Mouse (Mus musculus) myocyte (in vitro differentiated cells): ENCODE data around the gene Mysm1.

Source experiments
- CEBPB ChIP-seq: IDR thresholded peaks from 2 replicates; pipeline ENCODE4 v1.6.1; 2011; ENCODE audit warnings: mild to moderate bottlenecking, moderate library complexity; ENCODE audit not compliant: poor library complexity, insufficient read depth, severe bottlenecking
- E2F4 ChIP-seq: IDR thresholded peaks from one replicate; pipeline ENCODE4 v1.6.1; 2011; ENCODE audit warnings: mild to moderate bottlenecking, control low read depth, moderate library complexity; ENCODE audit not compliant: insufficient read depth
- MAX ChIP-seq: IDR thresholded peaks from one replicate; pipeline ENCODE4 v1.6.1; 2011; ENCODE audit warnings: low read depth, mild to moderate bottlenecking, control low read depth
- MYOD1 ChIP-seq, 3 experiments: IDR thresholded peaks; one replicate each; pipeline ENCODE4 v1.6.1; 2011; ENCODE audit warnings: control low read depth in 2 of 3, low read depth in 2 of 3, mild to moderate bottlenecking in 2 of 3, moderate library complexity in 1 of 3; ENCODE audit not compliant: insufficient read length in 2 of 3, control insufficient read depth in 1 of 3
- MYOG ChIP-seq, 3 experiments: IDR thresholded peaks; one replicate each; pipeline ENCODE4 v1.6.1; 2011; ENCODE audit warnings: control low read depth in 2 of 3, low read depth in 2 of 3, mild to moderate bottlenecking in 2 of 3; ENCODE audit not compliant: insufficient read length in 2 of 3, control insufficient read depth in 1 of 3, insufficient read depth in 1 of 3
- POLR2A ChIP-seq: IDR thresholded peaks from one replicate; pipeline ENCODE4 v1.6.1; 2011; ENCODE audit warnings: low read depth, mild to moderate bottlenecking, control low read depth, moderate library complexity; ENCODE audit not compliant: insufficient read length
- POLR2AphosphoS2 ChIP-seq: IDR thresholded peaks from one replicate; pipeline ENCODE4 v1.6.1; 2011; ENCODE audit warnings: low read depth, control low read depth; ENCODE audit not compliant: insufficient read length
- REST ChIP-seq: IDR thresholded peaks from one replicate; pipeline ENCODE4 v1.6.1; 2011; ENCODE audit warnings: mild to moderate bottlenecking, control low read depth, moderate library complexity; ENCODE audit not compliant: insufficient read depth, insufficient read length
- SRF ChIP-seq: IDR thresholded peaks from one replicate; pipeline ENCODE4 v1.6.1; 2011; ENCODE audit warnings: low read depth; ENCODE audit not compliant: control insufficient read depth, insufficient read length
- TCF12 ChIP-seq: IDR thresholded peaks from one replicate; pipeline ENCODE4 v1.6.1; 2011; ENCODE audit warnings: mild to moderate bottlenecking, control low read depth; ENCODE audit not compliant: poor library complexity, insufficient read depth, severe bottlenecking
- TCF3 ChIP-seq: IDR thresholded peaks from one replicate; pipeline ENCODE4 v1.6.1; 2011; ENCODE audit warnings: low read depth, control low read depth; ENCODE audit not compliant: insufficient read length
- USF1 ChIP-seq: IDR thresholded peaks from one replicate; pipeline ENCODE4 v1.6.1; 2011; ENCODE audit warnings: low read depth, mild to moderate bottlenecking, control low read depth, moderate library complexity

GRCm38 (mm10) chr4:95007759-95008158 lies 28.9 kb upstream of the Mysm1 start:
- TF ChIP-seq MYOD1 (IDR thresholded peaks at IDR 0.05; ENCODE audit: control insufficient read depth in 1 of 3, insufficient read length in 2 of 3, low read depth in 2 of 3) (no peak), MAX (no peak), POLR2A (no peak), REST (no peak), POLR2AphosphoS2 (no peak), USF1 (no peak), E2F4 (no peak), SRF (no peak), CEBPB (no peak), TCF12 (no peak), MYOG (IDR thresholded peaks at IDR 0.05; ENCODE audit: control insufficient read depth in 1 of 3, insufficient read depth in 1 of 3, insufficient read length in 2 of 3, low read depth in 2 of 3) (no peak), TCF3 (no peak)
